Mouse (Mus musculus): ENCODE measurements around the gene Fchsd2.

GRCm38 (mm10) chr7:101043846-101044541 is 48.7 kb upstream of the Fchsd2 start:
- TF ChIP-seq GATA1 (IDR thresholded peaks at IDR 0.05; ENCODE audit: low read length) (no peak), TAL1 (IDR thresholded peaks at IDR 0.05; ENCODE audit: low read length) (no peak)
